Mouse (Mus musculus) activated CD4-positive, CD25-positive, alpha-beta regulatory T cell, adult 4 months (primary cell): ENCODE results near the gene Apof. TPM values are rescaled to one million over a fixed set of nuclear protein-coding genes. Genes with fewer than 3 reads are reported as not detected.

Experiments used
- ATAC-seq: one replicate; pipeline ENCODE4 v1.8.0; 2017
- polyA plus RNA-seq, 2 experiments: library from polyadenylated mRNA; unstranded; fragments of 100-300 nt; shearing (Covaris generic); gene quantifications; one replicate each; pipeline ENCODE4 v1.2.1; 2017

Gene Apof
- polyA plus RNA-seq, 2 experiments from 2014 or later: not detected

GRCm38 (mm10) chr10:128298702-128299171 is 30.3 kb downstream of the Apof start, which contains the start of gene Il23a:
Gene Il23a (minus strand): TSS chr10:128298752.
- no peak for ATAC-seq

GRCm38 (mm10) chr10:128302357-128302756 is 33.9 kb downstream of the Apof start:
- ATAC-seq: no peak

GRCm38 (mm10) chr10:128302785-128303125 is 34.3 kb downstream of the Apof start:
- no peak for ATAC-seq

GRCm38 (mm10) chr10:128303126-128304021 is 34.9 kb downstream of the Apof start, which contains the start of gene Pan2:
Gene Pan2 (plus strand): TSS chr10:128303335.
- peak; percentile 99 for ATAC-seq

- no peak for ATAC-seq
Measured at GRCm38 (mm10) chr10:128309654-128310053, 41.2 kb downstream of the Apof start.

- ATAC-seq: no peak
Measured at GRCm38 (mm10) chr10:128310177-128310576, 41.7 kb downstream of the Apof start.

- ATAC-seq: no peak
Measured at GRCm38 (mm10) chr10:128310902-128311301, 42.4 kb downstream of the Apof start.

- no peak for ATAC-seq
Measured at GRCm38 (mm10) chr10:128315578-128315977, 47.1 kb downstream of the Apof start.

Other genes with a start within 250 kb of the Apof start
- 1,000 to 10,000 TPM; 1,124 to 1,330 TPM for gene Naca, start 233.1 kb upstream of the Apof start, polyA plus RNA-seq
- 100 to 1,000 TPM; 194 to 285 TPM for gene Ptges3, start 209.7 kb upstream of the Apof start, polyA plus RNA-seq
- 100 to 1,000 TPM; 413 to 469 TPM for gene Atp5b, start 185.4 kb upstream of the Apof start, polyA plus RNA-seq
- 10 to 100 TPM; 44.1 to 53.3 TPM for gene Baz2a, start 177.1 kb upstream of the Apof start, polyA plus RNA-seq
- 10 to 100 TPM; 20.9 to 25.0 TPM for gene Rbms2, start 88.4 kb upstream of the Apof start, polyA plus RNA-seq
- under 1 TPM in 1 of 2 experiments, not detected in 1; 0.26 TPM for gene Gls2, start 74.2 kb upstream of the Apof start, polyA plus RNA-seq
- gene Spryd4, start 56.9 kb upstream of the Apof start, polyA plus RNA-seq: 10 to 100 TPM; 13.3 to 15.6 TPM
- not detected for gene Mip, start 42.8 kb upstream of the Apof start, polyA plus RNA-seq
- 10 to 100 TPM; 23.7 to 35.9 TPM for gene Timeless, start 36.6 kb upstream of the Apof start, polyA plus RNA-seq
- gene Apon, start 14.6 kb upstream of the Apof start, polyA plus RNA-seq: not detected
- gene Stat2, start 1.9 kb downstream of the Apof start, polyA plus RNA-seq: 10 to 100 TPM; 45.6 to 66.1 TPM
- gene Il23a, start 30.1 kb downstream of the Apof start, polyA plus RNA-seq: not detected
- 10 to 100 TPM; 18.9 to 21.1 TPM for gene Pan2, start 34.7 kb downstream of the Apof start, polyA plus RNA-seq
- gene Cnpy2, start 53.8 kb downstream of the Apof start, polyA plus RNA-seq: 100 to 1,000 TPM in 1 of 2 experiments, 10 to 100 TPM in 1; 96.7 to 115 TPM
- 100 to 1,000 TPM; 145 to 149 TPM for gene Cs, start 69.1 kb downstream of the Apof start, polyA plus RNA-seq
- gene Coq10a, start 100.3 kb downstream of the Apof start, polyA plus RNA-seq: 10 to 100 TPM; 14.3 to 20.3 TPM
- gene Ankrd52, start 108.4 kb downstream of the Apof start, polyA plus RNA-seq: 1 to 10 TPM; 2.6 to 4.5 TPM
- not detected for gene Slc39a5, start 132.6 kb downstream of the Apof start, polyA plus RNA-seq
- 10 to 100 TPM; 75.0 to 81.0 TPM for gene Nabp2, start 142.8 kb downstream of the Apof start, polyA plus RNA-seq
- 10 to 100 TPM; 26.1 to 39.3 TPM for gene Rnf41, start 143.0 kb downstream of the Apof start, polyA plus RNA-seq
- gene Smarcc2, start 190.6 kb downstream of the Apof start, polyA plus RNA-seq: 10 to 100 TPM; 53.8 to 54.8 TPM
- gene Myl6, start 225.5 kb downstream of the Apof start, polyA plus RNA-seq: 1,000 to 10,000 TPM; 1,113 TPM
- 1 to 10 TPM; 2.0 to 6.9 TPM for gene Myl6b, start 230.0 kb downstream of the Apof start, polyA plus RNA-seq